ENCODE assay signal across 17 mouse cellular contexts in genomic region chr16:52194040-52194439, GRCm38 (mm10).
DNase-seq lines count a peak whose midpoint lies in the region; TF ChIP-seq lines count a peak whose summit lies in the region.
"Had no signal": no experiment of that assay in that cellular context is flagged by ENCODE, and none has a peak within 500 bp of the region (broad histone marks: within the 10 kb centered on the region; RNA-seq: fewer than 3 reads in every experiment).

No protein-coding gene starts in this region.

- peak; percentile 48 for DNase-seq in gastrocnemius, adult 2 months
- DNase-seq in gastrocnemius, postnatal 4 days (ENCODE audit: low spot score in 2 of 2) = no peak
- DNase-seq in cerebellum, adult 11 months = peak; percentile 40
- DNase-seq in cerebellum, adult 9-10 months = peak; percentile 72
- peak; percentile 25 for DNase-seq in gastrocnemius, postnatal 25 days
- no peak for DNase-seq in embryo, embryonic 9.5 days (ENCODE audit: extremely low spot score)
- DNase-seq in adrenal gland, postnatal 36 days = no peak
- DNase-seq: adrenal gland, postnatal 25 days; B cell, adult 2 months; heart, postnatal 10 days; lung, adult 2 months; right cerebral cortex, postnatal 14 days had no signal

- no peak overlapping the region for H3K27ac ChIP-seq in gastrocnemius, adult 2 months
- H3K27ac ChIP-seq: hindbrain, embryonic 13.5 days; limb, embryonic 12.5 days; liver, embryonic 12.5 days; neural tube, embryonic 15.5 days had no signal

- intact Hi-C loops in gastrocnemius, adult 2 months (cut with DNase I) = no loop called here

- no peak for TF ChIP-seq CTCF in gastrocnemius, adult 2 months (IDR thresholded peaks at IDR 0.05)

- H3K4me3 ChIP-seq in gastrocnemius, adult 2 months = no peak overlapping the region
- H3K4me3 ChIP-seq: hindbrain, embryonic 13.5 days; limb, embryonic 12.5 days; liver, embryonic 12.5 days; megakaryocyte, embryonic 14.5 days; neural tube, embryonic 15.5 days had no signal

Comparison
In these comparisons a context has a peak if more than half of its experiments do, and no peak if none do; other contexts are left out.
1. DNase-seq: peak in gastrocnemius, adult 2 months (single experiment), cerebellum, adult 11 months (single experiment), cerebellum, adult 9-10 months (single experiment) and gastrocnemius, postnatal 25 days (single experiment); none in gastrocnemius, postnatal 4 days (0 of 2), embryo, embryonic 9.5 days (single experiment) and adrenal gland, postnatal 36 days (0 of 2).